Mouse (Mus musculus): Measurements from ENCODE around the gene Hepacam2.

The Hepacam2 gene

GRCm38 (mm10) chr6:3498162-3498848 lies at the start of gene Hepacam2, which contains the start of gene Vps50:
Gene Hepacam2, minus strand, starts transcription at chr6:3498298.
Gene Vps50, plus strand, starts transcription at chr6:3498382.
- DNase-seq, result peak; percentile 89 to 97

- DNase-seq, result no peak
Observed at GRCm38 (mm10) chr6:3544970-3545369, 46.9 kb upstream of the Hepacam2 start.

GRCm38 (mm10) chr6:3543862-3544261 lies 45.8 kb upstream of the Hepacam2 start:
- DNase-seq, result no peak

GRCm38 (mm10) chr6:3539470-3539869 lies 41.4 kb upstream of the Hepacam2 start:
- no peak for DNase-seq

GRCm38 (mm10) chr6:3536048-3536447 lies 38.0 kb upstream of the Hepacam2 start:
- DNase-seq, result no peak

GRCm38 (mm10) chr6:3531445-3531844 lies 33.3 kb upstream of the Hepacam2 start:
- no peak for DNase-seq

- no peak for DNase-seq
Observed at GRCm38 (mm10) chr6:3528198-3528597, 30.1 kb upstream of the Hepacam2 start.

- DNase-seq, result peak; percentile 58 to 70
Observed at GRCm38 (mm10) chr6:3512611-3513010, 14.5 kb upstream of the Hepacam2 start.

- DNase-seq, result peak; percentile 25 to 56
Observed at GRCm38 (mm10) chr6:3511612-3512011, 13.5 kb upstream of the Hepacam2 start.

GRCm38 (mm10) chr6:3511116-3511515 lies 13.0 kb upstream of the Hepacam2 start:
- peak in 1 of 2 experiments; percentile 41 for DNase-seq

- no peak for DNase-seq
Observed at GRCm38 (mm10) chr6:3509782-3510181, 11.7 kb upstream of the Hepacam2 start.

- DNase-seq, result peak; percentile 43 to 48
Observed at GRCm38 (mm10) chr6:3508151-3508550, 10.1 kb upstream of the Hepacam2 start.

- DNase-seq, result no peak
Observed at GRCm38 (mm10) chr6:3507078-3507477, 9.0 kb upstream of the Hepacam2 start.

GRCm38 (mm10) chr6:3505289-3505688 lies 7.2 kb upstream of the Hepacam2 start:
- DNase-seq, result no peak

- DNase-seq, result no peak
Observed at GRCm38 (mm10) chr6:3500286-3500685, 2.2 kb upstream of the Hepacam2 start.

GRCm38 (mm10) chr6:3496210-3496609 lies 1.9 kb downstream of the Hepacam2 start:
- DNase-seq, result peak; percentile 43 to 45

- no peak for DNase-seq
Observed at GRCm38 (mm10) chr6:3494285-3494684, 3.8 kb downstream of the Hepacam2 start.

- no peak for DNase-seq
Observed at GRCm38 (mm10) chr6:3487355-3487754, 10.7 kb downstream of the Hepacam2 start.

GRCm38 (mm10) chr6:3485133-3485532 lies 13.0 kb downstream of the Hepacam2 start:
- DNase-seq, result no peak

GRCm38 (mm10) chr6:3481705-3482104 lies 16.4 kb downstream of the Hepacam2 start:
- DNase-seq, result no peak

GRCm38 (mm10) chr6:3479853-3480252 lies 18.2 kb downstream of the Hepacam2 start:
- DNase-seq, result no peak

GRCm38 (mm10) chr6:3476299-3476698 lies 21.8 kb downstream of the Hepacam2 start:
- DNase-seq, result no peak

- DNase-seq, result no peak
Observed at GRCm38 (mm10) chr6:3470706-3471105, 27.4 kb downstream of the Hepacam2 start.

- no peak for DNase-seq
Observed at GRCm38 (mm10) chr6:3468627-3469026, 29.5 kb downstream of the Hepacam2 start.

- no peak for DNase-seq
Observed at GRCm38 (mm10) chr6:3463594-3463993, 34.5 kb downstream of the Hepacam2 start.

Measured in cerebellum, adult 18-20 months (tissue).